Mouse (Mus musculus) liver, embryonic 14.5 days (tissue): ENCODE data around the gene Ppp1r12b.

Experiments
- CTCF ChIP-seq: IDR thresholded peaks from 2 replicates; pipeline ENCODE4 v1.5.1; 2016; ENCODE audit warnings: antibody characterized with exemption, low read depth, control low read depth
- EP300 ChIP-seq: IDR thresholded peaks from 2 replicates; pipeline ENCODE4 v1.6.1; 2016; ENCODE audit warnings: antibody characterized with exemption, low read depth

- TF ChIP-seq CTCF (no peak), EP300 (no peak)
Measured at GRCm38 (mm10) chr1:134783958-134784357, 171.8 kb downstream of the Ppp1r12b start.
